Mouse (Mus musculus) hindbrain, embryonic 12.5 days (tissue): ENCODE measurements around the gene Tmem239. TPM values are rescaled to one million over a fixed set of nuclear protein-coding genes. Genes with fewer than 3 reads are reported as not detected.

Experiments used
- ATAC-seq: fragments of 200-750 bp; cut with Nextera tagmentation; 2 replicates; pipeline ENCODE4 v1.8.0; 2017; ENCODE audit warnings: moderate TSS enrichment; ENCODE audit not compliant: low FRiP score
- H3K27ac ChIP-seq: fragments of 300-500 bp; sonication (generic); 2 replicates; pipeline ENCODE4 v1.5.1; 2016; ENCODE audit warnings: mild to moderate bottlenecking
- H3K27me3 ChIP-seq: fragments of 300-500 bp; sonication (generic); 2 replicates; pipeline ENCODE4 v1.6.1; 2016; ENCODE audit warnings: mild to moderate bottlenecking
- H3K36me3 ChIP-seq: fragments of 300-500 bp; sonication (generic); 2 replicates; pipeline ENCODE4 v1.6.1; 2016; ENCODE audit warnings: mild to moderate bottlenecking
- H3K4me1 ChIP-seq: fragments of 300-500 bp; sonication (generic); 2 replicates; pipeline ENCODE4 v1.6.1; 2016
- H3K4me2 ChIP-seq: fragments of 300-500 bp; sonication (generic); replicated peaks from 2 replicates; pipeline ENCODE4 v1.6.1; 2016; ENCODE audit warnings: mild to moderate bottlenecking
- H3K4me3 ChIP-seq: fragments of 300-500 bp; sonication (generic); 2 replicates; pipeline ENCODE4 v1.5.1; 2016; ENCODE audit warnings: mild to moderate bottlenecking
- H3K9ac ChIP-seq: fragments of 300-500 bp; sonication (generic); 2 replicates; pipeline ENCODE4 v1.6.1; 2016; ENCODE audit warnings: mild to moderate bottlenecking, moderate library complexity
- H3K9me3 ChIP-seq: fragments of 300-500 bp; sonication (generic); replicated peaks from 2 replicates; pipeline ENCODE4 v1.6.1; 2016; ENCODE audit warnings: mild to moderate bottlenecking
- WGBS: fragments of 180-500 bp; shearing (Covaris S2); methylation state at CpG from one replicate; pipeline ENCODE4 v1.1.7; 2016; 5-methylcytosine and 5-hydroxymethylcytosine counted together
- polyA plus RNA-seq: library from polyadenylated mRNA; unstranded; fragments of >200 nt; fragmentation: Nextera tagmentation; extraction: Ambion mirVana; gene quantifications from 2 replicates; pipeline ENCODE4 v1.2.1, GENCODE M21; 2016

Tmem239 gene
- polyA plus RNA-seq, 1 experiment from 2014 or later = not detected

DNA sequence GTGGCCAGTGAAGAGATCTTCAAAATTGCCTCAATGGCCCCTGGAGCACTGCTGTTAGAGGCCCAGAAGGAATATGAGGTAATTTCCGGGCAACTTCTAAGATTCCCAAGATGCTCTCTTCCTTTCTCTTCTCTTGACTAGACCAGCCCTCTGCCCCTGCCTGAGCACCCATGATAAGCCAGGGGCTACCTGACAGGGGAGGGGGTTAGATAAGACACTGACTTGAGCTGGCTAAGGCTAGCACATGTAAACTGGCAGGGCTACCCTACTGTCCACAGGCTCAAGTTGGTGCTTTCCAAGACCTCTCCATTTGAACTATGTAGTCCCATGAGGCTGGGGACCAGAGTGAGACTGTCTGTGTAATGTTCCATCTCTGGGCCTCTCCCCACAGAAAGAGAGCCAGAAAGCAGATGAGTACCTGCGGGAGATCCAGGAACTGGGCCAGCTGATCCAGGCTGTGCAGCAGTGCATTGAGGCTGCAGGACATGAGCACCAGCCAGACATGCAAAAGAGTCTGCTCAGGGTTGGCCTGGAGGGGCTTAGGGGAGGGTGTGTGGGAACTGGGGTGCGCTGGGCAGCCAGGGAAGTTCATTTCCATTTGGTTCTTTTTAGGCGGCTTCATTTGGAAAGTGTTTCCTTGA, 33.7 kb downstream of the Tmem239 start:
- Histone ChIP-seq H3K36me3 (peaks cover 76% of the 10 kb centered on the region), H3K9ac (no peak overlapping the region), H3K27me3 (no peaks in the 10 kb centered on the region), H3K9me3 (no peaks in the 10 kb centered on the region), H3K4me2 (no peak overlapping the region), H3K4me3 (no peak overlapping the region), H3K27ac (no peak overlapping the region), H3K4me1 (no peaks in the 10 kb centered on the region)
- ATAC-seq = no peak
- WGBS = 94% methylated on average over 4 of the region's 4 CpGs

- no peak overlapping the region for H3K27ac ChIP-seq
- peaks cover 76% of the 10 kb centered on the region for H3K36me3 ChIP-seq
- WGBS = 88% methylated on average over 10 of the region's 10 CpGs
- H3K27me3 ChIP-seq = 0 out of 2 replicates have a peak, but pooled peaks cover 3% of the 10 kb centered on the region
- no peak overlapping the region for H3K4me3 ChIP-seq
- ATAC-seq = no peak
- H3K9me3 ChIP-seq = no peaks in the 10 kb centered on the region
- no peak overlapping the region for H3K4me2 ChIP-seq
- no peak overlapping the region for H3K9ac ChIP-seq
- H3K4me1 ChIP-seq = no peaks in the 10 kb centered on the region
Measured at GRCm38 (mm10) chr2:130442162-130442561, 35.9 kb downstream of the Tmem239 start.

- H3K4me3 ChIP-seq = no peak overlapping the region
- H3K27ac ChIP-seq = no peak overlapping the region
- no peak overlapping the region for H3K4me2 ChIP-seq
- H3K4me1 ChIP-seq = peaks cover 22% of the 10 kb centered on the region
- no peak for ATAC-seq
- no peak overlapping the region for H3K9ac ChIP-seq
- no peaks in the 10 kb centered on the region for H3K9me3 ChIP-seq
- peaks cover 9% of the 10 kb centered on the region; the same call in 1 of the 2 replicates for H3K27me3 ChIP-seq
- H3K36me3 ChIP-seq = peaks cover 15% of the 10 kb centered on the region
Measured at GRCm38 (mm10) chr2:130448449-130448848, 42.2 kb downstream of the Tmem239 start.

GRCm38 (mm10) chr2:130449021-130449793, 42.9 kb downstream of the Tmem239 start:
- 9% methylated on average over 17 of the region's 17 CpGs for WGBS

GRCm38 (mm10) chr2:130449794-130450433, 43.6 kb downstream of the Tmem239 start, which contains the start of gene Ptpra:
Ptpra (plus strand) TSS chr2:130450278.
- Histone ChIP-seq H3K9me3 (no peaks in the 10 kb centered on the region), H3K9ac (peak within 1 kb of the TSS; percentile 76), H3K4me2 (peak within 1 kb of the TSS; percentile 84), H3K4me1 (peaks cover 22% of the 10 kb centered on the region), H3K4me3 (peak within 1 kb of the TSS; percentile 84), H3K27ac (peak within 1 kb of the TSS; percentile 76), H3K27me3 (peaks cover 9% of the 10 kb centered on the region; the same call in 1 of the 2 replicates), H3K36me3 (0 out of 2 replicates have a peak, but pooled peaks cover 3% of the 10 kb centered on the region)
- peak; percentile 98 for ATAC-seq
- under 1% methylated on average over 46 of the region's 50 CpGs for WGBS

More at GRCm38 (mm10) chr2:130449021-130449793, 42.9 kb downstream of the Tmem239 start:
- H3K27me3 ChIP-seq = peaks cover 9% of the 10 kb centered on the region; the same call in 1 of the 2 replicates
- peak overlapping the region; percentile 84 for H3K4me2 ChIP-seq
- H3K4me3 ChIP-seq = peak overlapping the region; percentile 84
- peaks cover 8% of the 10 kb centered on the region for H3K36me3 ChIP-seq
- no peaks in the 10 kb centered on the region for H3K9me3 ChIP-seq
- peak; percentile 18; the same call in 1 of the 2 replicates for ATAC-seq
- H3K4me1 ChIP-seq = peaks cover 22% of the 10 kb centered on the region
- peak overlapping the region; percentile 76 for H3K9ac ChIP-seq
- no peak overlapping the region for H3K27ac ChIP-seq

- ATAC-seq = peak; percentile 81
- WGBS = under 1% methylated on average over 46 of the region's 47 CpGs
- Histone ChIP-seq H3K4me1 (peaks cover 22% of the 10 kb centered on the region), H3K27ac (peak overlapping the region; percentile 76), H3K9me3 (no peaks in the 10 kb centered on the region), H3K9ac (peak overlapping the region; percentile 76), H3K27me3 (peaks cover 9% of the 10 kb centered on the region; the same call in 1 of the 2 replicates), H3K4me2 (peak overlapping the region; percentile 84), H3K36me3 (no peaks in the 10 kb centered on the region), H3K4me3 (peak overlapping the region; percentile 84)
Measured at GRCm38 (mm10) chr2:130450434-130450796, 44.1 kb downstream of the Tmem239 start.

DNA sequence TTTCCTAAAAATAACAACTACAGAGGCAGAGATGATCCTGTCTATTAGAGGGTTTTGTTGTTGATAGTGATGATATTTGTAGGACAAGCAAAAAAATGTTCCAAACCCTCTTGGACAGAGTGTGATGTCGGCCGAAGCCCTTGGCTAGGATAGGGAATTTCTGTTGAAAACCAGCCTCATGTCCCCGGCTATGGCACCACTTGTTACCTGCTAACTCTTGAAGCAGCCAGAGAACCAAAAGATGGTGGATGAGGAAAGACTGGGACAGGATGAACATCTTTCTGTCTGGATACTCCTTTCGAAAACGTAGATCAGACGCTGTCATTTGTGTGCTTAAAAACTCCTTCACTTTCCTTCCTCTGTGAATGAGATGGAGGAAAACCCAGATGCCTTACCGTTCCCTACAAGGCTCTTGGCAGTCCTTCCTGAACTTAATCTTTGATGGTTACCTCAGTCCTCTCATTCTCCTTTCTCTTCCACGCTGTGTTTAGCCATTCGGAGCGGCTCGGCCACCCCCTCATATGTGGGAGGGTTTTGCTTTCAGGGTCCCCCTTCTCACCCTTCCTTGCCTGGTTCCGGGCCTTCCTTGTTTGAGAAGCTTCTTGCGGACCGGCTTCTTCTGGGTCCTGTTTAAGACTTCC, 44.9 kb downstream of the Tmem239 start:
- Histone ChIP-seq H3K36me3 (no peaks in the 10 kb centered on the region), H3K4me1 (peaks cover 27% of the 10 kb centered on the region), H3K9me3 (no peaks in the 10 kb centered on the region), H3K4me2 (peak overlapping the region; percentile 84), H3K9ac (peak overlapping the region; percentile 76), H3K27me3 (peaks cover 9% of the 10 kb centered on the region; the same call in 1 of the 2 replicates), H3K27ac (no peak overlapping the region), H3K4me3 (peak overlapping the region; percentile 84)
- 71% methylated on average over 14 of the region's 14 CpGs for WGBS
- no peak for ATAC-seq

DNA sequence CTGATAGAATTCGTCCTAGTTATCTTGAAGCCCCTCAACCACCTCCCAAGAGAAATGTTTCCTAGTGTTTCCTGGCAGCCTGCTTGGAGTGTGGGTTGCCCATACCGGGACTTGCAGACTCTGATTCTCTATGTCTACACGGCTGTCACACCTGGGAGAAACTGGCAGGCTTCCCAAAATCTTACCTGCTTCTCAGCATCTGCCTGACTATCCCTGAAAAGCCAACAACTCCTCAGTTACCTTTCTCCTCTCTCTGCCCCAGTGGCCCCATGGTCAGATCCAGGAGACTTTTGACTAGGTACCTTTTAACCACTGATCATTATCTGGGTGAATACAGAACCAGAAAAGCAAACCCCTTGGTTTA, 45.4 kb downstream of the Tmem239 start:
- Histone ChIP-seq H3K9me3 (no peaks in the 10 kb centered on the region), H3K27ac (no peak overlapping the region), H3K27me3 (peaks cover 7% of the 10 kb centered on the region; the same call in 1 of the 2 replicates), H3K9ac (peak overlapping the region; percentile 76; the same call in 1 of the 2 replicates), H3K4me3 (peak overlapping the region; percentile 84; the same call in 1 of the 2 replicates), H3K4me2 (peak overlapping the region; percentile 84), H3K36me3 (no peaks in the 10 kb centered on the region), H3K4me1 (peaks cover 28% of the 10 kb centered on the region)
- ATAC-seq = no peak
- WGBS = 78% methylated on average over 3 of the region's 3 CpGs

DNA sequence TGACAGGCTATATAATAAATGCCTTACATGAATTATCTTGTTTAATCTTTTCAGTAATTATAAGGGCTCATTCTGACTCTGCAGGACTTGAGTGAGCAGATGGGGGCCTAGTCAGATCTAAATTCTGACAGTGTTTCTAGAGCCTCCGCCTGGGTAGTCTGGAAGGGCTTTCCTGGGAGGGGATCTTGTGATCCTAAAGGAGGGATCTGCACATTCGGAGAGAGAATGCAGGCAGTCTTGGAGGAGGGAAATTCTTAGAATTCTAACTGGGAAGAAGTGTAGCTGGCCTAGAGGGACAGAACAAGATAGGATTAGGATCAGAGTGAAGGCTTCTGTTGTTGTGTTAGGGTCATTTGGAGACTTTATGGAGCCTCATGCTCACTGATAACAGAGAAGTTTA, 46.0 kb downstream of the Tmem239 start:
- H3K27me3 ChIP-seq = peaks cover 7% of the 10 kb centered on the region; the same call in 1 of the 2 replicates
- no peak overlapping the region for H3K27ac ChIP-seq
- ATAC-seq = no peak
- no peak overlapping the region for H3K9ac ChIP-seq
- no peak overlapping the region for H3K4me2 ChIP-seq
- no peaks in the 10 kb centered on the region for H3K9me3 ChIP-seq
- H3K36me3 ChIP-seq = no peaks in the 10 kb centered on the region
- H3K4me3 ChIP-seq = no peak overlapping the region
- peaks cover 28% of the 10 kb centered on the region for H3K4me1 ChIP-seq
- WGBS = 70% methylated on average over 2 of the region's 2 CpGs

- H3K4me1 ChIP-seq = peaks cover 28% of the 10 kb centered on the region
- H3K4me3 ChIP-seq = no peak overlapping the region
- no peak overlapping the region for H3K27ac ChIP-seq
- no peaks in the 10 kb centered on the region for H3K36me3 ChIP-seq
- 70% methylated on average over 6 of the region's 6 CpGs for WGBS
- peaks cover under 1% of the 10 kb centered on the region; the same call in 1 of the 2 replicates for H3K27me3 ChIP-seq
- no peak for ATAC-seq
- no peak overlapping the region for H3K9ac ChIP-seq
- H3K4me2 ChIP-seq = no peak overlapping the region
- no peaks in the 10 kb centered on the region for H3K9me3 ChIP-seq
Measured at GRCm38 (mm10) chr2:130453421-130453820, 47.1 kb downstream of the Tmem239 start.

DNA sequence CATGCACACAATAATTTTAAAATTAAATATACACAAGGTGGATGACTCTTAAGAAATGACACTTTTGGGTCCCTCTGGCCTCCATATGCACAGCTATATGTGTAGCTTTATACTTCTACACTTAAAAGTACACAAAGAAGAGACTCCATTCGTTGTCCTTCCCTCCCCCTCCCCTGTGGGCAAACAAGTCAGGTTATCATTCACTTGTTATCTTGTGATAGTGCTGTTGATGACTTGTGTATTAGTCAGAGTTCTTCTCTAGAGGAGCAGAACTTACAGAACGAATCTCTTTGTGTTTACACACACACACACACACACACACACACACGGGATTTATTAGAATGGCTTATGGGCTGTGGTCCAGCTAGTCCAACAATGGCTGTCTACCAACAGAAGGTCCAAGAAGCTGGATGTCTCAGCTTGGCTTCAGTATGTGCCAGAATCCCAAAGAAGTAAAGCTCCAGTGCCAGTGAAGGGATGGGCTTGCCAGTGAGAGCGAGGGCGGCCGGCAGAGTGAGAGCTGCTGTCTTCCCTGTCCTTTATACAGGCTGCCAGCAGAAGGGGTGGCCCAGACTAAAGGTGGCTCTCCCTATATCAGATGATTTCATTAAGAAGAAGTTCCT, 48.6 kb downstream of the Tmem239 start:
- 82% methylated on average over 6 of the region's 6 CpGs for WGBS
- Histone ChIP-seq H3K4me3 (no peak overlapping the region), H3K9ac (no peak overlapping the region), H3K27ac (no peak overlapping the region), H3K4me2 (no peak overlapping the region), H3K27me3 (no peaks in the 10 kb centered on the region), H3K4me1 (peaks cover 21% of the 10 kb centered on the region), H3K9me3 (no peaks in the 10 kb centered on the region), H3K36me3 (no peaks in the 10 kb centered on the region)
- no peak for ATAC-seq
